Mouse (Mus musculus): ENCODE data around the gene Spsb4. TPM values are rescaled to one million over a fixed set of nuclear protein-coding genes. Genes with fewer than 3 reads are reported as not detected.

The Spsb4 gene
- polyA plus RNA-seq, 2 experiments, result 19.9 to 28.4 TPM

DNA sequence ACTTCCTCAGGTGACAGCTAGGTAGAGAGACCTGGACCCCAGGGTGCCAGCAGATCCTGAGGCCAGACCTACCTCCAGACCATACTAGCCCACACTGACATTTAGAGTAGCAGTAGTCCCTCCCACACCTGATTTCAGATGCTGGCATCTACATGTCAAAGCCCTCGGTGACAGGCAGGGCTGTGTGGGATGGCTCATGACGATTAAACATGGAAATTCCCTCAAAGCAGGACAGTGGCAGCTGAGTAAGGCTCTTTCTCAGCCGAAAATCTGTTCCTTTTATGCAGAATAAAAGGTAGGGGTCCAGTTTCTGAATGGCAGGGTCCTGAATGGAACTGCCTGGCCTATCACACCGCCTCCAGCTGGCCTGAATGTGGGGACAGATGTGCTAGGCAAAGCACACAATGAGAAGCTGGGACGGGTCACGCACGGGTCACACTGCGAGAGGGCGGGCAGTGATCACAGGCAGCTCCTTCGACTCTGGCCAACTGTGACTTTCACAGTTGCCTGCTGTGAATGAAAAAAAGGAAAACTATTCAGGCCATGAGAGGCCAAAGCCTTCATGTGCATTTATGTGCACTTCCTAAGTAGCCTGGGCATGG lies 29.2 kb downstream of the Spsb4 start:
- WGBS, result 43% methylated on average over 10 of the region's 10 CpGs
- no peak overlapping the region for H3K9ac ChIP-seq (ENCODE audit: low read depth, low read length, severe bottlenecking)
- ATAC-seq (ENCODE audit: low FRiP score, low read depth), result peak; percentile 50
- H3K4me1 ChIP-seq (ENCODE audit: control insufficient read depth, insufficient read depth, low read length), result peaks cover 31% of the 10 kb centered on the region
- TF ChIP-seq POLR2A (IDR thresholded peaks at IDR 0.05; ENCODE audit: borderline replicate concordance, extremely low read depth, insufficient read depth, insufficient read length), result no peak
- H3K27ac ChIP-seq (replicated peaks; ENCODE audit: low read depth, low read length), result no peak overlapping the region
- no peaks in the 10 kb centered on the region for H3K9me3 ChIP-seq (ENCODE audit: control insufficient read depth, low read length)
- no peaks in the 10 kb centered on the region for H3K27me3 ChIP-seq (ENCODE audit: control insufficient read depth, insufficient read depth, low read length)
- no peak overlapping the region for H3K4me3 ChIP-seq (replicated peaks; ENCODE audit: low read length)
- no peaks in the 10 kb centered on the region for H3K36me3 ChIP-seq (ENCODE audit: control insufficient read depth, insufficient read depth, low read length)
- H3K4me2 ChIP-seq (replicated peaks; ENCODE audit: low read depth, low read length, severe bottlenecking), result no peak overlapping the region
- no peak for DNase-seq (ENCODE audit: low spot score)

DNA sequence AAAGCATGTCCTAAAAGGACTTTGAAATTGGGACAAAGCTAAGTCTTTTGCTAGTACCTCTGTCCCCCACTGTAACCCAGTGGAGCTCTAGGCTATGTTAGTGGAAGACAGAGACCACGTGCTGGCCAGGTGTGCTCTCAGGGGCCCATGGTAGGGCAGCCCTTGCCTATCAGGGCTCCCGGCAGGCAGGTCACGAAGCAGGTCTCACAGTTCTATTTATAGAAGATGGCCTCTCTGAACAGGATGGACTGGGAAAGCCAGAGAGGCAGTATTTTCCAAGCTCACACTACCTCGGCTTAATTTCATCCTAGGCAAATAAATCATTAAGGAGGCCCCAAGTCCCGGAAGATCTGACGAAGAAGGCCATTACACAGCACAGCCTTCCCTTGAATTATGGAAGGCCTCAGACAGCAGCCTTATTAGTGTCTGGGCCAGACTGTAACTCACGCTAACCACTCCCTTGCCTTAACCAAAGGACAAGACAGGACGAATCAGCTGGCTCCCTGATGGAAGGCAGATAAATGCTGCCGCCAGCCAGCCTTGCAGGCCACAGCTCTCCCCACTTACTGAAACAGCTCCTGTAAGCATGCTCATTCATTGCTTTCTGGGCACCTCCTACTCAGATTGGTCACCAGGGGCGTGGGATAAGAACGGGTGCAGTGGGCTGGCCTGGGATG lies 31.7 kb downstream of the Spsb4 start:
- 20% methylated on average over 11 of the region's 11 CpGs for WGBS
- DNase-seq (ENCODE audit: low spot score) (no peak), ATAC-seq (ENCODE audit: low FRiP score, low read depth) (peak; percentile 17; the same call in 1 of the 2 replicates)
- Histone ChIP-seq H3K9ac (ENCODE audit: low read depth, low read length, severe bottlenecking) (no peak overlapping the region), H3K4me1 (ENCODE audit: control insufficient read depth, insufficient read depth, low read length) (peaks cover 50% of the 10 kb centered on the region), H3K27ac (replicated peaks; ENCODE audit: low read depth, low read length) (peak overlapping the region; percentile 43; the same call in 1 of the 2 replicates), H3K4me2 (replicated peaks; ENCODE audit: low read depth, low read length, severe bottlenecking) (no peak overlapping the region), H3K27me3 (ENCODE audit: control insufficient read depth, insufficient read depth, low read length) (no peaks in the 10 kb centered on the region), H3K36me3 (ENCODE audit: control insufficient read depth, insufficient read depth, low read length) (no peaks in the 10 kb centered on the region), H3K9me3 (ENCODE audit: control insufficient read depth, low read length) (no peaks in the 10 kb centered on the region), H3K4me3 (replicated peaks; ENCODE audit: low read length) (no peak overlapping the region)
- no peak for TF ChIP-seq POLR2A (IDR thresholded peaks at IDR 0.05; ENCODE audit: borderline replicate concordance, extremely low read depth, insufficient read depth, insufficient read length)

DNA sequence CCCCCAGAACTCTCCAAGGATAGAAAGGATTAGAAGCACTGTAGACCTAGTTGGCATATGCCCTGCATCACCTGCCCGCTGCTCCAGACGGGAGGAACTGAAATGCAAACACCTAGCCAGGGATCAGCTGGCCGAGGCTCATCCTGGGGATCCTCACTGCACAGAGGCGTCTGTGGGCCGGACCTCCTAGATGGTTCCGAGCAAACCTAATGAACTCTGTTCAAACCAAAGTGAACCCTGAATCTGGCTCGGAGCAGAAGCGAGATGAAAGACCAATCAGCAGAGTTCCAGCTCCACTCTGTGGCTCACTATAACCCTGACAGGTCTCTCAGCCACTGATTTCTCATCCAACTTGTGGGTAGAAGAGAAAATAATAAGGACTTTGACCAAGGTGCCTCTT lies 34.6 kb downstream of the Spsb4 start:
- no peak for TF ChIP-seq POLR2A (IDR thresholded peaks at IDR 0.05; ENCODE audit: borderline replicate concordance, extremely low read depth, insufficient read depth, insufficient read length)

DNA sequence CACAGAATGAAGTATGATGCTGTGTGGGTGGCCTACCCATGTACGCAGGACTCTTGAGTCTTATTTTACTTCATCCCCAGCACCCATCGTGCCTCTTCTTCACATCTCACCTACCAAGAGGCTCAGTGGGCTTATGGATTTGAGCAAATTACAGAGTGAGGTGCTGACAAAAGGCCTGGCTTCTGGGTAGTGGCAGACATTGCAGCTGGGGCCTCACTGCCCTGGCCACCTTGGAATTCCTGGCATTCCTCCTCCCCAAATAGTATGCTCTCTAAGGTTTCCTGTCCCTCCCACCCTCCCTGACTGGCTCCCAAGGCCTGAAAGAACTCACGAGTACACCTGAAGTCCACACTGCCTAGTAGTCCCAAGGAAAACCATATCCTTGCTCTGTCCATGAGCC lies 35.7 kb downstream of the Spsb4 start:
- Histone ChIP-seq H3K4me3 (replicated peaks; ENCODE audit: low read length) (no peak overlapping the region), H3K9me3 (ENCODE audit: control insufficient read depth, low read length) (no peaks in the 10 kb centered on the region), H3K4me2 (replicated peaks; ENCODE audit: low read depth, low read length, severe bottlenecking) (no peak overlapping the region), H3K9ac (ENCODE audit: low read depth, low read length, severe bottlenecking) (no peak overlapping the region), H3K27ac (replicated peaks; ENCODE audit: low read depth, low read length) (0 out of 2 replicates have a peak overlapping the region, but pooled peaks have one; percentile 1), H3K36me3 (ENCODE audit: control insufficient read depth, insufficient read depth, low read length) (no peaks in the 10 kb centered on the region), H3K27me3 (ENCODE audit: control insufficient read depth, insufficient read depth, low read length) (no peaks in the 10 kb centered on the region), H3K4me1 (ENCODE audit: control insufficient read depth, insufficient read depth, low read length) (peaks cover 63% of the 10 kb centered on the region)
- WGBS, result 28% methylated on average over 3 of the region's 3 CpGs
- no peak for TF ChIP-seq POLR2A (IDR thresholded peaks at IDR 0.05; ENCODE audit: borderline replicate concordance, extremely low read depth, insufficient read depth, insufficient read length)
- DNase-seq (ENCODE audit: low spot score) (no peak), ATAC-seq (ENCODE audit: low FRiP score, low read depth) (no peak)

More for the DNA sequence above, 34.6 kb downstream of the Spsb4 start:
- Histone ChIP-seq H3K4me1 (ENCODE audit: control insufficient read depth, insufficient read depth, low read length) (peaks cover 58% of the 10 kb centered on the region), H3K9me3 (ENCODE audit: control insufficient read depth, low read length) (no peaks in the 10 kb centered on the region), H3K4me2 (replicated peaks; ENCODE audit: low read depth, low read length, severe bottlenecking) (no peak overlapping the region), H3K27ac (replicated peaks; ENCODE audit: low read depth, low read length) (no peak overlapping the region), H3K27me3 (ENCODE audit: control insufficient read depth, insufficient read depth, low read length) (no peaks in the 10 kb centered on the region), H3K9ac (ENCODE audit: low read depth, low read length, severe bottlenecking) (no peak overlapping the region), H3K4me3 (replicated peaks; ENCODE audit: low read length) (no peak overlapping the region), H3K36me3 (ENCODE audit: control insufficient read depth, insufficient read depth, low read length) (no peaks in the 10 kb centered on the region)
- DNase-seq (ENCODE audit: low spot score), result no peak
- 89% methylated on average over 8 of the region's 8 CpGs for WGBS
- ATAC-seq (ENCODE audit: low FRiP score, low read depth), result no peak

DNA sequence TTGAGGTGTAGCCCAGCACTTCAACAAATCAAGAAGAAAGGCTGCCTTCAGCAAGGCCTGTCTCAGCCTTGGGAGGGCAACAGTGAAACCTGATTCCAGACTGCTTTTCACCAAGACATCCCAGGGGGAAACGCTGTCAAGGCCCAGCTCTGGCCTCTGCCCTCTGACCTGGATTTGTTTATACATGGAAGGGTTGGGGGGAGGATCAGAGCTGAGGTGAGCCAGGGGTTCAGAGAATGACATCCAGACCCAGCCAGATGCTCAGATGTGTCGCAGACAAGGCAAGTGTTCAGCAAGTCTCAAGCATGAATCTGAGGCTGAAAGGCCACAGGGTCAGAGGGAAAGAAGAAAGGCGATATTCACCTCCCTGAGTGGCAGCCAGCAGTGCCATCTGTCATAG lies 36.3 kb downstream of the Spsb4 start:
- Histone ChIP-seq H3K36me3 (ENCODE audit: control insufficient read depth, insufficient read depth, low read length) (no peaks in the 10 kb centered on the region), H3K9me3 (ENCODE audit: control insufficient read depth, low read length) (no peaks in the 10 kb centered on the region), H3K4me2 (replicated peaks; ENCODE audit: low read depth, low read length, severe bottlenecking) (no peak overlapping the region), H3K4me1 (ENCODE audit: control insufficient read depth, insufficient read depth, low read length) (peaks cover 65% of the 10 kb centered on the region), H3K4me3 (replicated peaks; ENCODE audit: low read length) (no peak overlapping the region), H3K27ac (replicated peaks; ENCODE audit: low read depth, low read length) (0 out of 2 replicates have a peak overlapping the region, but pooled peaks have one; percentile 1), H3K9ac (ENCODE audit: low read depth, low read length, severe bottlenecking) (no peak overlapping the region), H3K27me3 (ENCODE audit: control insufficient read depth, insufficient read depth, low read length) (no peaks in the 10 kb centered on the region)
- 16% methylated on average over 3 of the region's 3 CpGs for WGBS
- no peak for TF ChIP-seq POLR2A (IDR thresholded peaks at IDR 0.05; ENCODE audit: borderline replicate concordance, extremely low read depth, insufficient read depth, insufficient read length)
- ATAC-seq (ENCODE audit: low FRiP score, low read depth), result no peak
- DNase-seq (ENCODE audit: low spot score), result no peak

All from limb, embryonic 14.5 days (tissue).